Comparison of ENCODE assay signal across 10 mouse cellular contexts in genomic region chr10:120666985-120667677, GRCm38 (mm10).
DNase-seq lines count a peak whose midpoint lies in the region; ATAC-seq and TF ChIP-seq lines count a peak whose summit lies in the region.
"Had no signal": no experiment of that assay in that cellular context is flagged by ENCODE, and none has a peak within 500 bp of the region (broad histone marks: within the 10 kb centered on the region; RNA-seq: fewer than 3 reads in every experiment).

No protein-coding gene starts in this region.

- no peaks in the 10 kb centered on the region for H3K27me3 ChIP-seq in embryonic facial prominence, embryonic 13.5 days
- H3K27me3 ChIP-seq: embryonic facial prominence, embryonic 12.5 days; limb, embryonic 15.5 days had no signal

- no peak overlapping the region for H3K4me2 ChIP-seq in embryonic facial prominence, embryonic 13.5 days
- H3K4me2 ChIP-seq: embryonic facial prominence, embryonic 12.5 days; limb, embryonic 15.5 days had no signal

- ATAC-seq in embryonic facial prominence, embryonic 13.5 days (ENCODE audit: insufficient number of reproducible peaks, insufficient read depth, low FRiP score, low TSS enrichment, low read depth): no peak

- no peak overlapping the region for H3K9ac ChIP-seq in embryonic facial prominence, embryonic 13.5 days
- H3K9ac ChIP-seq: embryonic facial prominence, embryonic 12.5 days; limb, embryonic 15.5 days had no signal

- no peaks in the 10 kb centered on the region for H3K36me3 ChIP-seq in embryonic facial prominence, embryonic 13.5 days
- H3K36me3 ChIP-seq: embryonic facial prominence, embryonic 12.5 days; limb, embryonic 15.5 days had no signal

- no peak overlapping the region for H3K4me3 ChIP-seq in embryonic facial prominence, embryonic 13.5 days
- no peak overlapping the region for H3K4me3 ChIP-seq in left cerebral cortex, adult 2 months
- H3K4me3 ChIP-seq: embryonic facial prominence, embryonic 12.5 days; limb, embryonic 15.5 days had no signal

- H3K9me3 ChIP-seq in embryonic facial prominence, embryonic 13.5 days: no peaks in the 10 kb centered on the region
- H3K9me3 ChIP-seq: embryonic facial prominence, embryonic 12.5 days; limb, embryonic 15.5 days had no signal

- peak; percentile 63 for TF ChIP-seq CTCF in left cerebral cortex, adult 2 months (IDR thresholded peaks at IDR 0.05)

- H3K4me1 ChIP-seq in embryonic facial prominence, embryonic 13.5 days: peaks cover 11% of the 10 kb centered on the region; the same call in 1 of the 2 replicates
- H3K4me1 ChIP-seq: embryonic facial prominence, embryonic 12.5 days; limb, embryonic 15.5 days had no signal

- peak; percentile 23 for DNase-seq in ovary, adult 18-20 months (ENCODE audit: low spot score)
- no peak for DNase-seq in ovary, postnatal 10 days (ENCODE audit: low spot score)
- peak; percentile 82 for DNase-seq in adrenal gland, postnatal 10 days
- peak; percentile 13 for DNase-seq in heart, postnatal 25 days (ENCODE audit: low spot score)
- peak; percentile 22 to 24 for DNase-seq in left cerebral cortex, adult 2 months (ENCODE audit: extremely low spot score in 1 of 2, low spot score in 2 of 2)
- DNase-seq in retina, adult 2 months (ENCODE audit: low read depth, low spot score): peak; percentile 3
- DNase-seq in c-Kit-positive CD71-positive TER-119-positive erythroid progenitor cells, embryonic 14.5 days (ENCODE audit: low spot score): no peak

- peak overlapping the region; percentile 11; the same call in 1 of the 2 replicates for H3K27ac ChIP-seq in embryonic facial prominence, embryonic 13.5 days
- no peak overlapping the region for H3K27ac ChIP-seq in left cerebral cortex, adult 2 months
- H3K27ac ChIP-seq: limb, embryonic 15.5 days had no signal

- intact Hi-C loops in heart, postnatal 25 days (cut with DNase I): loop anchor here (2.0 kb wide), 2 partner anchors 360 to 410 kb away; no protein-coding TSS in a partner anchor
- intact Hi-C loops in left cerebral cortex, adult 2 months (cut with DNase I): loop anchor here (1.0 kb wide), 1 partner anchor 80 kb away; no protein-coding TSS in a partner anchor

- 59% methylated on average over 12 of the region's 12 CpGs for WGBS in embryonic facial prominence, embryonic 13.5 days

Comparison
In these comparisons a context has a peak if more than half of its experiments do, and no peak if none do; other contexts are left out.
1. DNase-seq: peak in ovary, adult 18-20 months (single experiment), adrenal gland, postnatal 10 days (single experiment), heart, postnatal 25 days (single experiment), left cerebral cortex, adult 2 months (2 of 2) and retina, adult 2 months (single experiment); none in ovary, postnatal 10 days (single experiment) and c-Kit-positive CD71-positive TER-119-positive erythroid progenitor cells, embryonic 14.5 days (single experiment).